Mouse (Mus musculus): ENCODE data around the gene Itga8. TPM values are rescaled to one million over a fixed set of nuclear protein-coding genes. Genes with fewer than 3 reads are reported as not detected.

The Itga8 gene
- total and polyA plus RNA-seq, 2 experiments from 2014 or later, result 1.9 to 7.1 TPM

DNA sequence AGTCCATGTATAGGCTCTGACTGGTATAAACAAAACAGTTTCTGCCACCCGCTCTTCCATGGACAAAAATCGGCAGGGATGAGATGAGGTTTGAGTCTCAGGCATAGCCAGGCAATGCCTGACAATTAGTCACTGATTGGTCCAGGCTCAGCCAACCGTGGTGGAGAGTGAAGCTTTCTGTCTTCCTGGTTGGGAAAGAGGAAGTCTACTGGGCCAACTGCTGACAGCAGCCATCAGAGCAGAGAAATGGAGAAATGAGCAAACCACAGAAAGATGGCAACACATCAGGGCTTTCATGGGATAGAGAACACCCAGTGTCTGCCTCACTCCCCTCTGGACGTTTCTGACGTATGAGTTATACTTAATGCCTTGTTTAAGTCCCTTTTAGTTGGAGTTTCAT is 15.6 kb upstream of the Itga8 start:
- H3K4me1 ChIP-seq (ENCODE audit: insufficient read depth), result no peaks in the 10 kb centered on the region
- H3K27me3 ChIP-seq (ENCODE audit: insufficient read depth, low read length), result no peaks in the 10 kb centered on the region
- H3K4me3 ChIP-seq (ENCODE audit: low read depth, low read length), result no peak overlapping the region
- H3K9me3 ChIP-seq (ENCODE audit: low read length), result no peaks in the 10 kb centered on the region
- DNase-seq (no peak), ATAC-seq (no peak)
- H3K27ac ChIP-seq (ENCODE audit: low read depth, low read length), result no peak overlapping the region
- no peaks in the 10 kb centered on the region for H3K36me3 ChIP-seq (ENCODE audit: insufficient read depth)
- WGBS, result 77% methylated on average over 5 of the region's 5 CpGs
- H3K9ac ChIP-seq, result no peak overlapping the region
- no peak for TF ChIP-seq CTCF (IDR thresholded peaks at IDR 0.05; ENCODE audit: low read depth)
- no peak overlapping the region for H3K4me2 ChIP-seq (ENCODE audit: low read depth)

DNA sequence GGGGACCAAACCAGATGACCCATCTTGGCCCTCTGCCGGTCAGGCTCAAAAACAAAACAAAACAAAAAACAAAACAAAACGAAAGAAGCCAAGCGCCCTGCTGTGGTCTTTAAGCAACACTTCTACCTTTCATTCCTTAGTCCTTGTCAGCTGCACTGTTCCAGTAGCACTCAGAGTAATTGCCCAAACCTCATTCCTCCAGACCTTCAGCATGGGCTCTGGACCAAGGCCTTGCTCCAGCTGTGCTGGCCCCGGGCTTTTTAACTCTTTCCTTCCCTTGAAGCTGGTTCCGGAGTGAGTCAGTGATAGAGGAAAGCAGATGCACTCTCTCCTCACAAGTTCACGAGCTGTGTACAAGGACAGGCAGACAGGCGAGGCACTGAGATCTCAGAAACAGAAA is 14.6 kb upstream of the Itga8 start:
- no peak for DNase-seq
- ATAC-seq, result no peak
- Histone ChIP-seq H3K4me2 (ENCODE audit: low read depth) (no peak overlapping the region), H3K27me3 (ENCODE audit: insufficient read depth, low read length) (no peaks in the 10 kb centered on the region), H3K9me3 (ENCODE audit: low read length) (no peaks in the 10 kb centered on the region), H3K9ac (no peak overlapping the region), H3K4me1 (ENCODE audit: insufficient read depth) (no peaks in the 10 kb centered on the region), H3K27ac (ENCODE audit: low read depth, low read length) (no peak overlapping the region), H3K4me3 (ENCODE audit: low read depth, low read length) (no peak overlapping the region), H3K36me3 (ENCODE audit: insufficient read depth) (no peaks in the 10 kb centered on the region)
- TF ChIP-seq CTCF (IDR thresholded peaks at IDR 0.05; ENCODE audit: low read depth), result no peak
- WGBS, result 24% methylated on average over 7 of the region's 7 CpGs

DNA sequence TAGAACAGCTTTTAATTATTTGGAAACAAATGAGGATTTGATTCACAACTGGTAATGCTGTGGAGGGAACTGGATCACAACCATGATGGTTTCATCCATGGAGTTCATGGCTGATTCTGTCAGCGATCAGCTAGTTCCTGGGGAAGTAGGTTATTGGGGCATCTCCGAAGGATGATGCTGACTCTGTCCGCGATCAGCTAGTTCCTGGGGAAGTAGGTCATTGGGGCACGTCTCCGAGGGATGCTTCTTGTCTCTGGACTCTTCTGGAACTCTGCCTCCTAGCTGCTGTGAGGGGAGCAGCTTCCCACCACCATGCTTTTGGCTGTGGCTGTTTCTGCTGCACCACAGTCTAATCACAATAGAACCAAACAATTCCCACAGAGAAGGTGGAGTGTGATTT is 12.3 kb upstream of the Itga8 start:
- TF ChIP-seq CTCF (IDR thresholded peaks at IDR 0.05; ENCODE audit: low read depth), result no peak
- Histone ChIP-seq H3K4me3 (ENCODE audit: low read depth, low read length) (no peak overlapping the region), H3K9ac (no peak overlapping the region), H3K27ac (ENCODE audit: low read depth, low read length) (no peak overlapping the region), H3K4me1 (ENCODE audit: insufficient read depth) (no peaks in the 10 kb centered on the region), H3K4me2 (ENCODE audit: low read depth) (no peak overlapping the region), H3K36me3 (ENCODE audit: insufficient read depth) (no peaks in the 10 kb centered on the region), H3K27me3 (ENCODE audit: insufficient read depth, low read length) (no peaks in the 10 kb centered on the region), H3K9me3 (ENCODE audit: low read length) (no peaks in the 10 kb centered on the region)
- 82% methylated on average over 6 of the region's 6 CpGs for WGBS
- ATAC-seq, result no peak
- no peak for DNase-seq

DNA sequence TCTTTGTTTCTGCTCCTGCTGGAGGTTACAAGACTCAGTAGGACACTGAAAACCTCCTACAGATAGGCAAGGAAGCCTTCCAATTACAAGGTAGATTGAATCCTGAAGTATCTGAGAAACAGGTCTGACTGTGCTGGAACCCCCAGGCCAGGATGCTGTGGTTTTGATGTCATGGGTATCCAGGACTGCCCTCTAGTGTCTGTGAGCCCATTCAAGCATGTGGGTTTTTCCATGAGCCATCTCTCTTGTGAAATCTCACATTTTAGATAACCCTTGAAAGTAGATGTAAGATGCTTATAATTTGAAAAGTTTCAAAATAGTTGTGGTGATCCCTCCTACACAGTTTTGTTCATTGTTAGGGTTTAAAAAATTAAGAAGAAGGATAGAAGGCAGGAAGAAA is 6.7 kb upstream of the Itga8 start:
- DNase-seq (no peak), ATAC-seq (no peak)
- 0 out of 2 replicates have a peak, but pooled peaks have one; percentile 15 for TF ChIP-seq CTCF (IDR thresholded peaks at IDR 0.05; ENCODE audit: low read depth)
- no peaks in the 10 kb centered on the region for H3K4me1 ChIP-seq (ENCODE audit: insufficient read depth)
- H3K36me3 ChIP-seq (ENCODE audit: insufficient read depth), result no peaks in the 10 kb centered on the region
- no peak overlapping the region for H3K9ac ChIP-seq
- no peak overlapping the region for H3K4me2 ChIP-seq (ENCODE audit: low read depth)
- H3K9me3 ChIP-seq (ENCODE audit: low read length), result no peaks in the 10 kb centered on the region
- no peak overlapping the region for H3K27ac ChIP-seq (ENCODE audit: low read depth, low read length)
- H3K4me3 ChIP-seq (ENCODE audit: low read depth, low read length), result no peak overlapping the region
- no peaks in the 10 kb centered on the region for H3K27me3 ChIP-seq (ENCODE audit: insufficient read depth, low read length)

DNA sequence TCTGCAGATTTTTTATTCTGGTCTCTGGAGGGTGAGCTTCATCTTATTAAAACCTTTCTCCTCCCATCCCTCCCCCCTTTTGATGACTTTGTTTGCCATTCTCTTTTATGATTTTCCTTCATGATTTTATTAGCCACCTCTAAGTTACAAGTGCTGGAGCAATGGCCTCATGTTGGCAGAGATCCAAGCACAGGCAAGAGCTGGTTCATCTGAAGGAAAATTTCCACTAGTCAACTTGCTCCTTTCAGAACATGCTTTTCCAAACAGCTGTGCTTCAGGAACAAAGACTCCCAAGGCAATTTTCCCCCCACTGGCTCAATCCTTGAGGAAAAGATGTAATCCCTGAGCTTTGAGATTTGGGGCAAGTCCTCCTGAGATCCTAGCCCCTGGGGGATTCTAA is 5.6 kb upstream of the Itga8 start:
- no peak for TF ChIP-seq CTCF (IDR thresholded peaks at IDR 0.05; ENCODE audit: low read depth)
- no peak for ATAC-seq
- no peak overlapping the region for H3K9ac ChIP-seq

DNA sequence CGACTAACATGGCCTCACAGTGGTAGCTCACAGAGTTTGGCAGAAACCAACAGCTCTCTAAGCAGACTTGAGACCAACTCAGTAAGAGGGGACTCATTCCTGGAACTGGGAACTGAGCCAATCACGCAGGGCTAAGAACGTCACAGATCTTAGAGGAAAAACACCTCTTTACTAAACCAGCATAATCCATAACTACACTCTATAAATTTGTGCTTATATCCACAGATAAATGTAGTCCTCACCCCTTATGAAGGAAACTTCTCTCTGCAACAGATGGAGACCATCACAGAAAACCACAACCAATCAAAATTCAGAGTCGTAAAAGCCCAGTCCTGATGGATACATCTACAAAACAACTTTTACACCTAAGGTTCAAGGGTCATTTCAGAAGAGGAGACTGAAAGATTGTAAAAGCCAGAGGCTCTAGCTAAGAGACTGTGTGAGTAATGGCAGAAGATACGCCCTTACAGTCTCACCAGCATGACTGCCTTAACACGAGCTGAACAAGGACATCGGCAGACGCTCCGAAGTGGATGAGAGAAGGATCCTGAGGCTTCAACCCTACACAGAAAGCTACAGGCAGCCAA is 3.4 kb upstream of the Itga8 start:
- H3K4me3 ChIP-seq (ENCODE audit: low read depth, low read length), result no peak overlapping the region
- H3K9ac ChIP-seq, result no peak overlapping the region
- ATAC-seq, result no peak
- H3K4me2 ChIP-seq (ENCODE audit: low read depth), result no peak overlapping the region
- H3K27ac ChIP-seq (ENCODE audit: low read depth, low read length), result no peak overlapping the region
- no peaks in the 10 kb centered on the region for H3K36me3 ChIP-seq (ENCODE audit: insufficient read depth)
- DNase-seq, result no peak
- no peaks in the 10 kb centered on the region; the same call in 1 of the 2 replicates for H3K27me3 ChIP-seq (ENCODE audit: insufficient read depth, low read length)
- 83% methylated on average over 9 of the region's 9 CpGs for WGBS
- no peaks in the 10 kb centered on the region for H3K9me3 ChIP-seq (ENCODE audit: low read length)
- no peak for TF ChIP-seq CTCF (IDR thresholded peaks at IDR 0.05; ENCODE audit: low read depth)
- no peaks in the 10 kb centered on the region for H3K4me1 ChIP-seq (ENCODE audit: insufficient read depth)

More for the DNA sequence above, 5.6 kb upstream of the Itga8 start:
- no peaks in the 10 kb centered on the region for H3K36me3 ChIP-seq (ENCODE audit: insufficient read depth)
- no peak overlapping the region for H3K4me3 ChIP-seq (ENCODE audit: low read depth, low read length)
- no peak overlapping the region for H3K27ac ChIP-seq (ENCODE audit: low read depth, low read length)
- H3K4me2 ChIP-seq (ENCODE audit: low read depth), result no peak overlapping the region
- H3K9me3 ChIP-seq (ENCODE audit: low read length), result no peaks in the 10 kb centered on the region
- no peaks in the 10 kb centered on the region for H3K4me1 ChIP-seq (ENCODE audit: insufficient read depth)
- H3K27me3 ChIP-seq (ENCODE audit: insufficient read depth, low read length), result no peaks in the 10 kb centered on the region
- no peak for DNase-seq

DNA sequence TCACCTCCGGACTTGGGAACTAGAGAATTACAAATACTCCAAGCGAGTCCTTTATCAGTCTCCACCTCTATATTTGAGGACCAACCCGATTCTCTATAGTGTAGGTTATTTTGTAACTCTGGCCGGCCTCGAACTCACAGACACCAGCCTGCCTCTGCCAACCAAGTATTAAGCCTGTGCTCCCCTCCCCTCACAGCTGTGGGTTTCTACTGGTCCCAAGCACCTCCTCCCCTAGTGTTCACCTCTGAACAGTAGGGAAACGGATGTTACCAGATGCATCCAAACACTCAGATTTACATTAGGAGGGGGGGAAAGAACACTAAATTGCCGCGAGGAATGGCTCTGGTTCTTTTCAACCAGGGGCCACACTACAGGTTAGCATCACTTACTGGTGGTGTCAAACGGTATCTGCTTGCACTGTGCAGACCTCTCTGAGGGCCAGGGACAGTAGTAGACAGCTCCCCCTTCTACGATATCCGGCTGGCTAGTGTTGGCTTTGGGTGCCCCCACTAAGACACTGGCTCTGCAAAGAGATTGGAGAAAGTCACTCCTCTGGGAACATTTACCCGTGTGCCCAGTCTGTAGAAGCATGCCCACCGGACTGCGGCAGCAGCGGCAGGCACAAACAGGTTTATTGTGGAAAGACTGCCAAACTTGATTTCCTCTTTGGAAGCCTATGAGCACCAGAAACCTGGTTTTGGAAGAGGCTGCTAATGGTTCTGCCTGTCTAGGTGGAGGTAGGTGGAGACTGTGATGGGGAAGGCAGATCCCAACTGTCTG is 1.1 kb downstream of the Itga8 start:
- no peak overlapping the region for H3K27ac ChIP-seq (ENCODE audit: low read depth, low read length)

More for the DNA sequence above, 1.1 kb downstream of the Itga8 start:
- 77% methylated on average over 15 of the region's 15 CpGs for WGBS
- no peaks in the 10 kb centered on the region for H3K9me3 ChIP-seq (ENCODE audit: low read length)
- DNase-seq (no peak), ATAC-seq (no peak)
- no peaks in the 10 kb centered on the region for H3K4me1 ChIP-seq (ENCODE audit: insufficient read depth)
- peak overlapping the region; percentile 62 for H3K4me3 ChIP-seq (ENCODE audit: low read depth, low read length)
- H3K9ac ChIP-seq, result peak overlapping the region; percentile 67; the same call in 1 of the 2 replicates
- peak overlapping the region; percentile 85 for H3K4me2 ChIP-seq (ENCODE audit: low read depth)
- no peaks in the 10 kb centered on the region for H3K36me3 ChIP-seq (ENCODE audit: insufficient read depth)
- no peaks in the 10 kb centered on the region; the same call in 1 of the 2 replicates for H3K27me3 ChIP-seq (ENCODE audit: insufficient read depth, low read length)
- no peak for TF ChIP-seq CTCF (IDR thresholded peaks at IDR 0.05; ENCODE audit: low read depth)

Data from forebrain, postnatal 0 days (tissue).